Mouse (Mus musculus): ENCODE data around the gene Kctd20.

DNA sequence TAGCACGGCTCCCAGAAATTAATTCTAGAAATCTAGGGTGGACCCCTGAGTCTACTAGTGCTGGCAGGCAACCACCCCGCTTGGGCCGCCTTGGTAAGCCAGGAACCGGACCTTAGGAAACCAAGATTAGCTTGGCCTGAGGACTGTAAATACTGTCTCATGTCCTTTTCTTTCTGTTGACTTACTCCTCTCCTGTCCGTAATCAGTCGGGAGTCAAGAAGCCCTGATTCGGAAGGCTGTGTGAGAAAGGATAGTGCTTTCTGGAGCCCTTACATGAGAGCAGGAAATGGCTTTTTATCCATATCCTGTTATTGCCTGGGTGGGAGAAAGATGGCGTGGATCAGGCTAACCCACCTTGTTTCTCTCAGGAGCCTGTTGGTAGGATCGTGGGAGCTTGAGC is 1.5 kb downstream of the Kctd20 start:
- TF ChIP-seq CTCF (IDR thresholded peaks at IDR 0.05): no peak
- no peak for TF ChIP-seq EP300 (IDR thresholded peaks at IDR 0.05; ENCODE audit: insufficient read depth, low read depth, low read length)
- TF ChIP-seq POLR2A (IDR thresholded peaks at IDR 0.05; ENCODE audit: insufficient read depth, low read depth, low read length): no peak
